In genomic region chr9:57902132-57902531, GRCm38 (mm10) we compare ENCODE assay signal across 15 mouse cellular contexts. TPM values are rescaled to one million over a fixed set of nuclear protein-coding genes. Genes with fewer than 3 reads are reported as not detected.
DNase-seq lines count a peak whose midpoint lies in the region; ATAC-seq and TF ChIP-seq lines count a peak whose summit lies in the region.
"Had no signal": no experiment of that assay in that cellular context is flagged by ENCODE, and none has a peak within 500 bp of the region (broad histone marks: within the 10 kb centered on the region; RNA-seq: fewer than 3 reads in every experiment).

No protein-coding gene starts in this region.

- WGBS in forebrain, embryonic 16.5 days: 33% methylated on average over 4 of the region's 4 CpGs
- WGBS in midbrain, postnatal 0 days: 56% methylated on average over 4 of the region's 4 CpGs

- no peak overlapping the region; the same call in 1 of the 2 replicates for H3K4me2 ChIP-seq in forebrain, embryonic 16.5 days (ENCODE audit: low read length)
- H3K4me2 ChIP-seq in midbrain, postnatal 0 days (ENCODE audit: low read depth, low read length, poor library complexity, severe bottlenecking): no peak overlapping the region
- H3K4me2 ChIP-seq: lung, embryonic 14.5 days; stomach, embryonic 15.5 days had no signal

- peaks cover 20% of the 10 kb centered on the region for H3K4me1 ChIP-seq in forebrain, embryonic 16.5 days (replicated peaks; ENCODE audit: control insufficient read depth, insufficient read depth, low read length)
- no peaks in the 10 kb centered on the region for H3K4me1 ChIP-seq in midbrain, postnatal 0 days (ENCODE audit: insufficient read depth, low read length)
- H3K4me1 ChIP-seq: stomach, embryonic 15.5 days had no signal

- H3K27me3 ChIP-seq in forebrain, embryonic 16.5 days (replicated peaks; ENCODE audit: control insufficient read depth, insufficient read depth, low read length): no peaks in the 10 kb centered on the region
- no peaks in the 10 kb centered on the region for H3K27me3 ChIP-seq in midbrain, postnatal 0 days (ENCODE audit: insufficient read depth, low read length)
- H3K27me3 ChIP-seq: stomach, embryonic 15.5 days had no signal

- no peak overlapping the region for H3K9ac ChIP-seq in forebrain, embryonic 16.5 days (replicated peaks; ENCODE audit: low read depth, low read length)
- 0 out of 2 replicates have a peak overlapping the region, but pooled peaks have one; percentile 19 for H3K9ac ChIP-seq in midbrain, postnatal 0 days (replicated peaks; ENCODE audit: low read length, poor library complexity, severe bottlenecking)
- H3K9ac ChIP-seq: lung, embryonic 14.5 days; stomach, embryonic 15.5 days had no signal

- ATAC-seq in forebrain, embryonic 16.5 days: no peak
- no peak for ATAC-seq in midbrain, postnatal 0 days (ENCODE audit: low FRiP score)

- H3K27ac ChIP-seq in forebrain, embryonic 16.5 days (ENCODE audit: low read length): peak overlapping the region; percentile 83
- peak overlapping the region; percentile 76; the same call in 1 of the 2 replicates for H3K27ac ChIP-seq in midbrain, postnatal 0 days (ENCODE audit: low read depth, low read length)
- H3K27ac ChIP-seq: kidney, postnatal 0 days; stomach, embryonic 15.5 days had no signal

- no peaks in the 10 kb centered on the region for H3K9me3 ChIP-seq in forebrain, embryonic 16.5 days (ENCODE audit: control insufficient read depth, low read length)
- no peaks in the 10 kb centered on the region for H3K9me3 ChIP-seq in midbrain, postnatal 0 days (ENCODE audit: low read length)
- H3K9me3 ChIP-seq: G1E; stomach, embryonic 15.5 days had no signal

- H3K36me3 ChIP-seq in forebrain, embryonic 16.5 days (ENCODE audit: control insufficient read depth, insufficient read depth): no peaks in the 10 kb centered on the region
- no peaks in the 10 kb centered on the region for H3K36me3 ChIP-seq in midbrain, postnatal 0 days (ENCODE audit: insufficient read depth, low read length)
- H3K36me3 ChIP-seq: G1E; stomach, embryonic 15.5 days had no signal

- peak; percentile 35 to 71 for DNase-seq in frontal cortex, adult 2 months (ENCODE audit: extremely low spot score in 1 of 2, low spot score in 1 of 2)
- no peak for DNase-seq in frontal cortex, postnatal 10 days (ENCODE audit: low spot score in 2 of 2)
- DNase-seq in ES-CJ7 (ENCODE audit: low read depth, low spot score): peak; percentile 85
- DNase-seq in midbrain, postnatal 0 days (ENCODE audit: low spot score): peak; percentile 16
- DNase-seq in embryo, embryonic 10 days (ENCODE audit: low spot score): no peak
- no peak for DNase-seq in layer of hippocampus, postnatal 10 days (ENCODE audit: low spot score in 2 of 2)
- DNase-seq in spleen, postnatal 10 days (ENCODE audit: low spot score in 2 of 2): no peak
- DNase-seq: adrenal gland, adult 2 months; cerebellum, adult 11 months; heart, adult 18-20 months; lung, embryonic 14.5 days had no signal

- no peak overlapping the region for H3K4me3 ChIP-seq in forebrain, embryonic 16.5 days (replicated peaks; ENCODE audit: low read length)
- no peak overlapping the region for H3K4me3 ChIP-seq in midbrain, postnatal 0 days (ENCODE audit: low read depth, low read length)
- H3K4me3 ChIP-seq: stomach, embryonic 15.5 days had no signal

- no peak for TF ChIP-seq CTCF in midbrain, postnatal 0 days (IDR thresholded peaks at IDR 0.05)

RNA-seq across cellular contexts. Expression of gene Ubl7, which starts 8.6 kb away (rescaled TPM):
- polyA plus RNA-seq in frontal cortex, adult 2 months (2012; rRNA removed): 118 and 126 TPM in 2 replicates
- polyA plus RNA-seq in forebrain, embryonic 16.5 days (2015; fragmentation: Nextera tagmentation; extraction: Ambion mirVana): 174 and 175 TPM in 2 replicates
- 103 and 132 TPM in 2 replicates for total RNA-seq in midbrain, postnatal 0 days (2014; rRNA removed)
- polyA plus RNA-seq in midbrain, postnatal 0 days (2015; fragmentation: Nextera tagmentation; extraction: Ambion mirVana): 161 and 169 TPM in 2 replicates
- 10 to 100 TPM; 95.3 to 98.4 TPM for total RNA-seq in layer of hippocampus, postnatal 10 days (2021)

RNA-seq across cellular contexts. Expression of gene Sema7a, which starts 37.8 kb away (rescaled TPM):
- 76.6 and 95.2 TPM in 2 replicates for polyA plus RNA-seq in frontal cortex, adult 2 months (2012; rRNA removed)
- polyA plus RNA-seq in forebrain, embryonic 16.5 days (2015; fragmentation: Nextera tagmentation; extraction: Ambion mirVana): 2.5 and 2.6 TPM in 2 replicates
- 42.3 and 49.5 TPM in 2 replicates for total RNA-seq in midbrain, postnatal 0 days (2014; rRNA removed)
- 3.2 and 3.6 TPM in 2 replicates for polyA plus RNA-seq in midbrain, postnatal 0 days (2015; fragmentation: Nextera tagmentation; extraction: Ambion mirVana)
- 100 to 1,000 TPM; 100 to 104 TPM for total RNA-seq in layer of hippocampus, postnatal 10 days (2021)
- total RNA-seq: G1E had no signal

Comparison
In these comparisons a context has a peak if more than half of its experiments do, and no peak if none do; other contexts are left out.
1. DNase-seq: peak in frontal cortex, adult 2 months (2 of 2), ES-CJ7 (single experiment) and midbrain, postnatal 0 days (single experiment); none in frontal cortex, postnatal 10 days (0 of 2), embryo, embryonic 10 days (single experiment), layer of hippocampus, postnatal 10 days (0 of 2) and spleen, postnatal 10 days (0 of 2).
2. RNA of gene Sema7a, which starts 37.8 kb away (polyA plus RNA-seq): 76.6 to 95.2 TPM in frontal cortex, adult 2 months; 3.2 to 3.6 TPM in midbrain, postnatal 0 days and 2.5 to 2.6 TPM in forebrain, embryonic 16.5 days; every median in the first group is over 10 times any median in the second.